Mouse (Mus musculus) MEL (cell line): ENCODE measurements around the gene Dnajc11.

Experiments used
- CTCF ChIP-seq, 3 experiments: IDR thresholded peaks in 2 of 3; conservative IDR thresholded peaks in 1 of 3; 2 replicates each; pipeline ENCODE4 v1.5.1; 2011 to 2012; ENCODE audit warnings: low read length in 3 of 3, low read depth in 2 of 3, mild to moderate bottlenecking in 2 of 3, improper control_type of control experiment in 1 of 3, inconsistent platforms in 1 of 3, mixed read lengths in 1 of 3, moderate library complexity in 1 of 3; ENCODE audit not compliant: control insufficient read depth in 1 of 3, insufficient read depth in 1 of 3, poor library complexity in 1 of 3, severe bottlenecking in 1 of 3
- EP300 ChIP-seq, 2 experiments: IDR thresholded peaks; 2 replicates each; pipeline ENCODE4 v1.6.1; 2011; ENCODE audit warnings: improper control_type of control experiment in 2 of 2, low read length in 2 of 2, low read depth in 1 of 2, mild to moderate bottlenecking in 1 of 2
- KAT2A ChIP-seq: conservative IDR thresholded peaks from 2 replicates; pipeline ENCODE4 v1.6.1; 2012; ENCODE audit warnings: low read depth, low read length, improper control_type of control experiment, inconsistent platforms
- MXI1 ChIP-seq: IDR thresholded peaks from 2 replicates; pipeline ENCODE4 v1.6.1; 2011; ENCODE audit warnings: mild to moderate bottlenecking, low read depth, low read length, improper control_type of control experiment
- RCOR1 ChIP-seq: IDR thresholded peaks from 2 replicates; pipeline ENCODE4 v1.6.1; 2012; ENCODE audit warnings: low read depth, mild to moderate bottlenecking, inconsistent platforms, low read length, improper control_type of control experiment
- SMC3 ChIP-seq: IDR thresholded peaks from 2 replicates; pipeline ENCODE4 v1.6.1; 2011; ENCODE audit warnings: low read depth, low read length, improper control_type of control experiment
- TCF12 ChIP-seq: IDR thresholded peaks from 2 replicates; pipeline ENCODE4 v1.6.1; 2014; ENCODE audit warnings: low read depth, mild to moderate bottlenecking, inconsistent platforms, low read length, improper control_type of control experiment, moderate library complexity

DNA sequence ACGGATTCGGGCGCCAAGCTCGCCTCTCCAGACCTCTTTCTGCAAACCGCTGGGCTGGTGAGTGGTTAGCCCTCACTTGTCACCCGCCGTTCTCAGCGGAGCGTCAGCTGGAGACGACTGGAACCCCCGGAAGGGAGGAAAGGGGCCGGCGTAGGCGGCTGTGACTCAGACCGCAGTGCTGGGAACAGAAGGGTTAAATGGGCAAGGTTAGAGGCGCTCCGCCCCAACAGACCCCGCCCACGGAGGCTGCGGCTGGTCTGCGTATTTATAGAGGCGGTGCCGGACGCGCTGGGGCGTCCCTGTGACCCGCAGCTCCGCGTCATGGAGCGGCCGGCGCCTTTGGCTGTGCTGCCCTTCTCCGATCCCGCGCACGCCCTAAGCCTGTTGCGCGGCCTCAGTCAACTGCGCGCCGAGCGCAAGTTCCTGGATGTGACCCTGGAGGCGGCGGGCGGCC, 75.2 kb downstream of the Dnajc11 start, which contains the start of gene Klhl21:
- peak; percentile 26; the same call in 1 of the 2 replicates for TF ChIP-seq TCF12
- TF ChIP-seq CTCF (IDR thresholded peaks at IDR 0.05 in 2 of 3, conservative IDR thresholded peaks at IDR 0.05 in 1 of 3; ENCODE audit: control insufficient read depth in 1 of 3, insufficient read depth in 1 of 3, low read depth in 2 of 3, low read length in 3 of 3, poor library complexity in 1 of 3, severe bottlenecking in 1 of 3) = no peak
- no peak for TF ChIP-seq RCOR1
- TF ChIP-seq SMC3 = no peak
- TF ChIP-seq EP300 (IDR thresholded peaks at IDR 0.05; ENCODE audit: low read depth in 1 of 2, low read length in 2 of 2) = peak in 1 of 2 experiments; percentile 36; a peak in 2 of 4 replicates
- TF ChIP-seq MXI1 = no peak
- no peak; the same call in 1 of the 2 replicates for TF ChIP-seq KAT2A
